Mouse (Mus musculus) Muller cell, postnatal 12 days (primary cell): Measurements from ENCODE around the gene Gm2a.
A peak's percentile ranks its signal among the peaks of the same experiment; 100 is the strongest.
"Not testable (repeated sequence)": the region's sequence is repeated elsewhere in the genome, so short reads cannot be mapped to it uniquely, and the experiment has no call there.

Experiments used
- DNase-seq: peaks from one replicate; pipeline ENCODE4 v3.0.0-alpha.2; 2015; ENCODE audit errors: inconsistent ontology term

Gm2a gene

GRCm38 (mm10) chr11:55097463-55098188 is at the start of gene Gm2a:
Gene Gm2a (plus strand): TSS chr11:55098115.
- peak; percentile 99 for DNase-seq

GRCm38 (mm10) chr11:55050837-55051510 is 46.9 kb upstream of the Gm2a start:
- no peak for DNase-seq

DNA sequence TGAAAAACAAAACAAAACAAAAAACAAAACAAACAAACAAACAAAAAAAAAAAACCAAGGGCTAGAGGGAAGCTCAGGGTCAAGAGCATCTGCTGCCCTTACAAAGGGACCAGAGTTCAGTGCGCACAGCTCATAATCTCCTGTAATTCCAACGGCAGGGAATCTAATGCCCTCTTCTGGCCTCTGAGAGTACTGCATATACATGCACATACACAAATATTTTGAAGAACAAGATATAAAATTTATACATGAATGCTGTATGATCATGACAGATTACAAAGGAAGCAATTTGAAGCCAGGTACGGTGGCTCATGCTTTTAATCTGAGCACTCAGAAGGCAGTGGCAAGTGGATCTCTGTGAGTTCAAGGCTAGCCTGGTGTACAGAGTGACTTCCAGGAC is 40.4 kb upstream of the Gm2a start:
- no peak for DNase-seq

- DNase-seq = no peak
These were observed 37.1 kb upstream of the Gm2a start for GRCm38 (mm10) chr11:55060802-55061201.

- DNase-seq = peak; percentile 33
These were observed 35.1 kb upstream of the Gm2a start for GRCm38 (mm10) chr11:55062856-55063255.

GRCm38 (mm10) chr11:55066921-55067320 is 31.0 kb upstream of the Gm2a start:
- DNase-seq = no peak

DNA sequence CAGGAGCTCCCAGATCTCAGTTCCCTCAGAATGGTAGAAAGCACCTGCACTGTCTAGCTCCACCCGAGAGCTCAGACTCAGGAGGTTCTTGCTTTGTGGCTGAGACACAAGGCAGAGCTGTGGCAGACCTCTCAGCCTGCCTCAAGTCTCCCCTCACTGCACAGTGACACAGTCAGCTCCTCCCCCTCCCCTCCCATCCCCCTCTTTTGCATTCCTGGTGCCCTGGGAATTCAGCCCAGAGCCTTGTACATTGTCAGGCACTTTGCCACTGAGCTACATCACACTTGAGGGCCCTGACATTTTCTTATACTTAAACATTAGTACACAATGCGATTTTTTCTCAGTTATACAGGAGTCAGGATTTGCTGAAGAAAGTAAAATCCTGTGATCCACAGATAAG is 28.9 kb upstream of the Gm2a start:
- DNase-seq = peak; percentile 67

- DNase-seq = no peak
These were observed 26.6 kb upstream of the Gm2a start for GRCm38 (mm10) chr11:55071344-55071743.

GRCm38 (mm10) chr11:55072467-55072866 is 25.4 kb upstream of the Gm2a start:
- no peak for DNase-seq

DNA sequence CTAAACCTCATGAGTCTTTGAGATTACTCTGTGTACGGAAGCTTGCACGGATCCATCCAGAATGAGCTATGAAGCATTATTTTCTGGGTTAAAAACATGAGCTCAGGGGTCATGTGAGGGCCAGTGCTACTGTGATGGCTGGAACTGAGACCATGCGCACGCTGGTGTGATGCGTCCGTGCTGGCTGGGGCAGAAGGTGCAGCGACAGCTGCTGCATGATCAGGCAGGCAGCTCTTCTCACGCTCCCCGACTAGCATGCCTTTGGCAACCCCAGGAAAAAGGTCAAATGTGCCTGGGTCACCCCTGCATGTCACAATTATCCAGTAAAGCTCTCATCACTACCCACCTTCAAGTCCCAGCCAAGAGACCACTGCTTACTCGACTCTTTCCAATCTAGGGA is 24.7 kb upstream of the Gm2a start:
- no peak for DNase-seq

DNA sequence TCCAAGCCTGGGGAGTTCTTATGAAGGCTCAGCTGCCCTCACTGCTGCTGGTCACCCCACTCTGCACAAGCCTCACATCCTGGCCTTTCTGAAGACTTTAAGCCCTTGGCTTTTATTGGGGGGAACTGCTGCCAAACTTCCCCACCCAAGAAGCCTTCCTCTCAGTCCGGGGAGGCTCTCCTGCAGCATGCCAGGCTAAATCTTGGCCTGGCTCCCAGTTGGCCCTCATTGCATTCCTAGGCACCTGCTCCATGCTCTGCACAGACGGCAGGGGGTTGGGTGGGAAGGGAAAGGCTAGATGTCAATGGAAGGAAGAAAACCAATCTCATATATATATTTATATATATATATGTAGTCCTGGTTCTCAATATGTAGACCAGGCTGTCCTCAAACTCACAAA is 22.3 kb upstream of the Gm2a start:
- DNase-seq = no peak

DNA sequence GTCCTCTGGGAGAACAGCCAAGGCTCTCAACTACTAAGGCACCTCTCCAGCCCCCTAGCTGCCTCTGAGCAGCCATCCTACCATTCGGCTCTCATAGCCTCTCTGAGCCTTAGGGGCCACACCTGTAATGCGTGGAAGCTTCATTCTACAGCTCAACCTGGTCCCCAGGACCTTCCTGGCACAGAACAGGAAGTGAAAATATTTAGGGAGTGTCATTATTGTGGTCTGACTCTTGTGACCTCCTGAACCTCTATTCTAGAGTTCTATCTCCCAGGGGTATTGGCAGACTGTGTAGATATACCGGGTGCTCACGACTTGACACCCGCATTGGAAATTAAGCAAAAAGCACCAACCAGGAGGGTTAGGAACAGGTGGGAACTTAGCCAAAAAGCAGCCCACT is 21.7 kb upstream of the Gm2a start:
- no peak for DNase-seq

DNA sequence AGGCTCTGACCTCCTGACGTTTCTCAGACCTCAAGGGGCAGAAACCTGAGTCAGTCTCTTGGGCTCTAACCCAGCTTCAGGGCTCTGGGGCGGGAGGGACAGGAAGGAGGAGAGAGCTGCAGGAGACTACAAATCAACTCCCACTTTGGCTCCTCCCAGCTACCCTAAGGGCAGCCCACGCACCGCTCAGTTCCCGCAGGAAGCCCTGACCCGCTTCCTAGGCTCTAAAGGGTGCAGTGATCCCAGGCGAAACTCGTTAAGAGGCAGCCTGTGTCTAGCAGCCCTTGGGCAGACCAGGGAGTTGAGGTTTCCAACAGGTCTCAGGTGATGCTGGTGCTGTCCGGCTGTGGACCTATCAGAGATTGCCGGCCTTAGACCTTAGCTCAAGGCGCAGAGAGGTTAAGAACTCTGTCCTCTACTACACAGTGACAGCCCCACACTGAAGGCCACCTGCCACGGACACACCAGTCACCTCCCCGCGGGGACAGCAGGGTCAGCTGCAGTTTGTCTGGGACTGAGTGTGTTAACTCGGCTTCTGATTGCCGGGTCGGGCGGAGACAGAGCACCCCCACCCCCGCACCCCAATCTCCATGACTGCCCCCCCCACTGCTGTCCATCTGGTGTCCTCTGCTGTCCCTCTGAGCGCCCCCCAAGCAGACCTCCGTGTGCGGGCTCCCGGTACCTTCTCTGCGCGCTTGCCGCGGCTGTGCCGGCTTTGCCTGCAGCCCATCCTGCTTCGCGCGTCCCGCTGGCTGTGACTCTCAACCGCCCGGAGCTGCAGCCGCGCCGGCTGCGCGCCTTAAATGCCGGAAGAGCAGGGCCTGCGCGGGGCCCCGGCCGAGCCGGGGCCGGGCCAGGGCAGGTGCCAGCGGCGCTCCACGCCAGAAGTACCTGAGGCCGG is 20.3 kb upstream of the Gm2a start, which contains the start of gene Ccdc69:
Gene Ccdc69 (minus strand): TSS at position 801 of the 901 bp plus-strand sequence.
- peak; percentile 84 for DNase-seq

DNA sequence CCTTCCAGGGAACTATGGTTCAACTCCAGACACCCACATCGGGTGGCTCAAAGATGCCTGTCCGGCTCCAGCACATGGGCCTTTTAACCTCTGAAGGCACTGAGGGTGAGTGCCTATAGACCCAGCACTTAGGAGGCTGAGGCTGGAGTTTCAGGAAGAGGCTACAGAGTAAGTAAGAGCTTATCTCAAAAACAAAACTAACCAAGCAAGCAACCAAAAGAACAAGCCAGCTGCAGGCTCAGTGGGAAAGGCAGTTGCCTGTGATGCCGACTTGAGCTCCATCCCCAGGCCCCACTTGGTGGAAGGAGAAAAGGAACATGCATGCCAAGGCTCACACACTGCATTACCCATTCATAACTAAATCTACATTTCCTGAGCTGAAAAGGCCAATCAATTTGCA is 19.4 kb upstream of the Gm2a start:
- DNase-seq = no peak

GRCm38 (mm10) chr11:55079180-55079579 is 18.7 kb upstream of the Gm2a start:
- DNase-seq = no peak

DNA sequence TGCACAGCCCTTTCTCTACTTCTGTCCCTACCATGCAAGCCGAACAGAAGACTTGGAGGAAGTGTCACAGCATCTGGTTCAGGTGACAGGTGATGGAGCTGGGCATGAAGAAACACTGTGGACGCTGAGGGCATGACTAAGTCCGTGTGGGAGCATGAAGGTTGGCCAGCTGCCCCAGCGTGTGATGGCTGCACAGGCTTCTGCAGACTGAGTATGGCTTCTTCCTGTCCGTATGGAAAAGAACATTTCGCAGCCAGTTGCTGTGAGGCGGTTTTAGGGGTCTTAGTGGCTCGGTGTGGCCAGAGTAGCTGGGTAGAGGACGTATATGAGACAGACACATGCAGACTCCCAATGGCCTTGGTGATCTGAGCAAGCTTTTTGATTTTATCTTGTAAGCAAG is 16.7 kb upstream of the Gm2a start:
- no peak for DNase-seq

DNA sequence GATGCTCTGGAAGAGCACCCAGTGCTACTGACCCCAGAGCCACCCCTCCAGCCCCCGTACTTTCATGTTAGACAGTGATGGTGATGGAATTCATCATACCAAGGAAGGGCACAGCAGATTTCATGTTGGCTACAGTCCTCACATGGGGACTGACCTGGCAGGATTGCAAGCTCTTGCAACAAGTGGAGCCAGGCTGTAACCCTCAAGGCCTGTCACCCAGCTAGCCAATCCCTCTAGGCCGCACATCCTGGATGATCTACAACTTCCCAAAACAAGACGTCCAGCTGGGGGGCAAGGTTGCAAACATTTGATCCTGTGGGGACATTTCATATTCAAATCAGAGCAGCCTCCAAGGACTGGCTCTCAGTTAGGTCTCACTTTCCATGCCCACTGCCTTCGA is 13.3 kb upstream of the Gm2a start:
- DNase-seq = no peak

GRCm38 (mm10) chr11:55085396-55085795 is 12.5 kb upstream of the Gm2a start:
- no peak for DNase-seq

DNA sequence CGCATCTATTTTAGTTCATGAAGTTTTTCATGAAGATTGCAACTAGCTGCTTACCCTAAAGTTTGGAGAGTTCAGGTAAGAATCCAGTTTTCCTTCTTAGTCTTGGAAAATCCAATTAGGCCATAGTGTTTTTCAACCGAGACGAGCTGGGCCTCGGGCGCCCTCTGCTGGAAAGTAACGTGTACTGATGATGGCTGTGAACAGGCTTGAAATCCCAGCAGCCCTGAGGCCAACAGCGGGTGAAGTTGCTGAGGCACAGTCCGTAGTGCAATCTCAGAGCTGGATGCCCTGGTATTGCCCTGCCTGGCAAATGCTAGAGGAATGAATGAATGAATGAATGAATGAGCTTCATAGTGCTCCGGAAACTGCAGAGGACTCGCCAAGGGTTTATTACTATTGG is 10.9 kb upstream of the Gm2a start:
- peak; percentile 63 for DNase-seq

DNA sequence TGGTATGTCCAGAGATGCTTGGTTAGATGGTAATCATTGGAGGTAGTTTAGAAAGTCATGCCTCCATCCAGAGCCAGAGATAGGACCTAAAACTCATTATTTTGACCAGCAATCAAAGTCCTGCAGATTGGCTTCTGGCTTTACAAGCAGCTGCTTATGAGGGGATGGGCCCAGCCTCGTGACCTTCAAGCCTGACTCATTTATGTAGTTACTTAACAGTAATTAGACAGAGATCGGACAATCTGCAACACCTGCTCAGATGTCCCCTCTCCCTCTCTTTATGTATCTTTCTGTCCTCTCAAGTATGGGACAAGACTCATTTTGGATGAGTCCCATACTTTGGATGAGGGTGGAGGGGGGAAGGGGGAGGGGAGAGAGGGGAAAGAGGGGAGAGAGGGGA is 8.0 kb upstream of the Gm2a start:
- DNase-seq = no peak

GRCm38 (mm10) chr11:55093096-55093495 is 4.8 kb upstream of the Gm2a start:
- no peak for DNase-seq

- not testable (repeated sequence) for DNase-seq
These were observed 1.6 kb upstream of the Gm2a start for GRCm38 (mm10) chr11:55096296-55096695.
